20 mouse cellular contexts compared by ENCODE assay signal in the genomic region with DNA sequence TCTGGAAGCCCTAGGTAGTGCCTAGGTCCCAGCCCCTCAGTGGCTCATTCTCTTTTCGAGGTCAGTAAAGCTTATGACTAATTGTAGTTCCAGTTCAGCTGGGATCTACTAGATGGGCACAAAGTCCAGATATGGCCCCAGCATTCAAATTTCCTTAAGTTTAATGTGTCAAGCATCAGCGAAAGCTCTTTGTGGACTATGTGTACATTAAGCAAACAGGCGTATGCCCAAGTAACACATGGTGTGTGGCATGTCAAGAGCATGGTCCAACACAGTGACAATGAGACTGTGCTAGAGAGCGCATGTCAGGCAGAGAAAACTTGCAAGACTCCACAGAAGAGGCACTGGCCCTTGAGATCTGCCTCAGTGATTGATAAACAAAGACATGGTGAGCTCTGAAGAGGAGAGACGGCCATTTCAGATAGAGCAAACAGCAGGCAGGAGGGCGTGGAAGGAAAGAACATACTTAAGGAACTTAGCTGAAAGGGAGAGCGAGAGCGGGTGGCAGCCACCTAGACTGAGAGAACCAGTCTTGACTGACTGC.
DNase-seq lines count a peak whose midpoint lies in the region; ATAC-seq and TF ChIP-seq lines count a peak whose summit lies in the region.
"Had no signal": no experiment of that assay in that cellular context is flagged by ENCODE, and none has a peak within 500 bp of the region (broad histone marks: within the 10 kb centered on the region; RNA-seq: fewer than 3 reads in every experiment).

No protein-coding gene starts in this region.

- TF ChIP-seq POLR2A in heart, adult 2 months (IDR thresholded peaks at IDR 0.05; ENCODE audit: insufficient read depth, low read depth, low read length), result no peak

- no peak overlapping the region for H3K9ac ChIP-seq in lung, postnatal 0 days (replicated peaks; ENCODE audit: low read depth)
- H3K9ac ChIP-seq in intestine, embryonic 16.5 days (ENCODE audit: low read depth, low read length), result no peak overlapping the region
- no peak overlapping the region for H3K9ac ChIP-seq in stomach, embryonic 16.5 days (ENCODE audit: low read length)
- H3K9ac ChIP-seq in heart, adult 2 months (ENCODE audit: low read depth, low read length), result no peak overlapping the region
- H3K9ac ChIP-seq: embryonic facial prominence, embryonic 12.5 days; forebrain, postnatal 0 days; hindbrain, embryonic 14.5 days; kidney, embryonic 15.5 days; limb, embryonic 15.5 days; midbrain, embryonic 12.5 days had no signal

- TF ChIP-seq EP300 in lung, postnatal 0 days (IDR thresholded peaks at IDR 0.05), result no peak
- TF ChIP-seq EP300 in heart, adult 2 months (IDR thresholded peaks at IDR 0.05; ENCODE audit: insufficient read depth, low read depth, low read length), result no peak

- H3K4me2 ChIP-seq in lung, postnatal 0 days (replicated peaks; ENCODE audit: low read depth, low read length), result no peak overlapping the region
- no peak overlapping the region; the same call in 1 of the 2 replicates for H3K4me2 ChIP-seq in intestine, embryonic 16.5 days (ENCODE audit: low read depth, low read length)
- no peak overlapping the region for H3K4me2 ChIP-seq in stomach, embryonic 16.5 days (ENCODE audit: low read depth, low read length)
- H3K4me2 ChIP-seq: embryonic facial prominence, embryonic 12.5 days; hindbrain, embryonic 14.5 days; kidney, embryonic 15.5 days; limb, embryonic 15.5 days; midbrain, embryonic 12.5 days had no signal

- no peaks in the 10 kb centered on the region for H3K27me3 ChIP-seq in lung, postnatal 0 days (replicated peaks; ENCODE audit: insufficient read depth, low read length)
- no peaks in the 10 kb centered on the region for H3K27me3 ChIP-seq in intestine, embryonic 16.5 days (replicated peaks; ENCODE audit: control insufficient read depth, insufficient read depth, low read length)
- H3K27me3 ChIP-seq in stomach, embryonic 16.5 days (ENCODE audit: control insufficient read depth, insufficient read depth, low read length), result no peaks in the 10 kb centered on the region
- H3K27me3 ChIP-seq in heart, adult 2 months (ENCODE audit: control insufficient read depth, insufficient read depth, low read length), result no peaks in the 10 kb centered on the region
- H3K27me3 ChIP-seq: embryonic facial prominence, embryonic 12.5 days; kidney, embryonic 15.5 days; limb, embryonic 15.5 days had no signal

- no peaks in the 10 kb centered on the region for H3K79me2 ChIP-seq in heart, adult 2 months (replicated peaks; ENCODE audit: control insufficient read depth, insufficient read depth, low read length)

- no peaks in the 10 kb centered on the region for H3K36me3 ChIP-seq in lung, postnatal 0 days (ENCODE audit: insufficient read depth, low read length)
- H3K36me3 ChIP-seq in intestine, embryonic 16.5 days (ENCODE audit: control insufficient read depth, insufficient read depth, low read length), result no peaks in the 10 kb centered on the region
- no peaks in the 10 kb centered on the region for H3K36me3 ChIP-seq in stomach, embryonic 16.5 days (ENCODE audit: control insufficient read depth, insufficient read depth, low read length)
- peaks cover 2% of the 10 kb centered on the region; the same call in 1 of the 2 replicates for H3K36me3 ChIP-seq in heart, adult 2 months (ENCODE audit: control insufficient read depth, insufficient read depth, low read length)
- H3K36me3 ChIP-seq: embryonic facial prominence, embryonic 12.5 days; kidney, embryonic 15.5 days; limb, embryonic 15.5 days; midbrain, embryonic 12.5 days had no signal

- peak; percentile 75 for ATAC-seq in lung, postnatal 0 days
- ATAC-seq in intestine, embryonic 16.5 days, result peak; percentile 90
- ATAC-seq in stomach, embryonic 16.5 days (ENCODE audit: insufficient read depth, low FRiP score), result peak; percentile 91
- ATAC-seq: forebrain, postnatal 0 days; inflammation-experienced regulatory T-cells, adult 6 months had no signal

- WGBS in lung, postnatal 0 days, result 49% methylated on average over 8 of the region's 8 CpGs
- WGBS in intestine, embryonic 16.5 days, result 59% methylated on average over 8 of the region's 8 CpGs
- 57% methylated on average over 8 of the region's 8 CpGs for WGBS in stomach, embryonic 16.5 days
- WGBS in heart, adult 2 months, result 89% methylated on average over 8 of the region's 8 CpGs

- DNase-seq in gastrocnemius, adult 2 months, result no peak
- no peak for DNase-seq in gastrocnemius, postnatal 10 days
- peak; percentile 57 for DNase-seq in lung, postnatal 0 days (ENCODE audit: low spot score)
- DNase-seq in lung, postnatal 4 days, result no peak
- DNase-seq in urinary bladder, adult 2 months (ENCODE audit: low spot score), result no peak
- DNase-seq in heart, adult 2 months, result no peak
- DNase-seq: kidney, postnatal 4 days; right cerebral cortex, postnatal 14 days; spleen, adult 18-20 months; thymus, postnatal 14 days had no signal

- peak overlapping the region; percentile 31; the same call in 1 of the 2 replicates for H3K27ac ChIP-seq in gastrocnemius, adult 2 months
- H3K27ac ChIP-seq in lung, postnatal 0 days (ENCODE audit: low read length), result no peak overlapping the region
- peak overlapping the region; percentile 64 for H3K27ac ChIP-seq in intestine, embryonic 16.5 days (ENCODE audit: low read length)
- peak overlapping the region; percentile 68 for H3K27ac ChIP-seq in stomach, embryonic 16.5 days (ENCODE audit: low read length)
- no peak overlapping the region for H3K27ac ChIP-seq in heart, adult 2 months
- H3K27ac ChIP-seq: embryonic facial prominence, embryonic 12.5 days; hindbrain, embryonic 14.5 days; kidney, embryonic 15.5 days; left cerebral cortex, adult 2 months; limb, embryonic 15.5 days; midbrain, embryonic 12.5 days had no signal

- peaks cover 17% of the 10 kb centered on the region; the same call in 1 of the 2 replicates for H3K4me1 ChIP-seq in lung, postnatal 0 days (ENCODE audit: insufficient read depth, low read depth, low read length)
- H3K4me1 ChIP-seq in intestine, embryonic 16.5 days (ENCODE audit: control insufficient read depth, insufficient read depth, low read length), result peaks cover 26% of the 10 kb centered on the region
- H3K4me1 ChIP-seq in stomach, embryonic 16.5 days (ENCODE audit: control insufficient read depth, insufficient read depth, low read length), result peaks cover 34% of the 10 kb centered on the region
- peaks cover 10% of the 10 kb centered on the region for H3K4me1 ChIP-seq in heart, adult 2 months (ENCODE audit: control insufficient read depth, insufficient read depth, low read length)

- H3K9me3 ChIP-seq in lung, postnatal 0 days (ENCODE audit: low read length), result no peaks in the 10 kb centered on the region
- no peaks in the 10 kb centered on the region for H3K9me3 ChIP-seq in intestine, embryonic 16.5 days (ENCODE audit: control insufficient read depth, low read length)
- no peaks in the 10 kb centered on the region for H3K9me3 ChIP-seq in stomach, embryonic 16.5 days (replicated peaks; ENCODE audit: control insufficient read depth, low read length)
- H3K9me3 ChIP-seq: embryonic facial prominence, embryonic 12.5 days; kidney, embryonic 15.5 days; limb, embryonic 15.5 days; midbrain, embryonic 12.5 days had no signal

- no peak overlapping the region for H3K4me3 ChIP-seq in gastrocnemius, adult 2 months
- H3K4me3 ChIP-seq in lung, postnatal 0 days (ENCODE audit: low read depth, low read length), result no peak overlapping the region
- H3K4me3 ChIP-seq in intestine, embryonic 16.5 days (ENCODE audit: low read length), result no peak overlapping the region
- H3K4me3 ChIP-seq in stomach, embryonic 16.5 days (replicated peaks; ENCODE audit: low read length), result no peak overlapping the region
- H3K4me3 ChIP-seq in heart, adult 2 months, result no peak overlapping the region
- H3K4me3 ChIP-seq: embryonic facial prominence, embryonic 12.5 days; kidney, embryonic 15.5 days; left cerebral cortex, adult 2 months; limb, embryonic 15.5 days; midbrain, embryonic 12.5 days had no signal

- TF ChIP-seq CTCF in gastrocnemius, adult 2 months (IDR thresholded peaks at IDR 0.05), result no peak
- no peak for TF ChIP-seq CTCF in lung, postnatal 0 days (IDR thresholded peaks at IDR 0.05)
- TF ChIP-seq CTCF in heart, adult 2 months (IDR thresholded peaks at IDR 0.05), result no peak

- intact Hi-C loops in gastrocnemius, adult 2 months (cut with DNase I), result no loop called here
- intact Hi-C loops in heart, adult 2 months (cut with DNase I), result no loop called here

Comparison
In these comparisons a context has a peak if more than half of its experiments do, and no peak if none do; other contexts are left out.
1. H3K27ac ChIP-seq: peak in gastrocnemius, adult 2 months (single experiment), intestine, embryonic 16.5 days (single experiment) and stomach, embryonic 16.5 days (single experiment); none in lung, postnatal 0 days (single experiment) and heart, adult 2 months (single experiment).
2. Peak in every context shown above with its lines, with median percentiles within 50 percentile points of each other: ATAC-seq.